Mouse (Mus musculus): ENCODE results near the gene Dnmbp. TPM values are rescaled to one million over a fixed set of nuclear protein-coding genes. Genes with fewer than 3 reads are reported as not detected.

Gene Dnmbp
- polyA plus RNA-seq, 1 experiment from 2014 or later = 16.4 TPM

- H3K9me3 ChIP-seq = no peaks in the 10 kb centered on the region
- 65% methylated on average over 10 of the region's 10 CpGs for WGBS
- no peak for DNase-seq (ENCODE audit: low spot score)
- peaks cover 20% of the 10 kb centered on the region for H3K4me1 ChIP-seq (replicated peaks)
- H3K27ac ChIP-seq = no peak overlapping the region
- H3K27me3 ChIP-seq (ENCODE audit: insufficient read depth, poor library complexity, severe bottlenecking) = 0 out of 2 replicates have a peak, but pooled peaks cover 3% of the 10 kb centered on the region
- no peak overlapping the region for H3K4me3 ChIP-seq
- H3K36me3 ChIP-seq = peaks cover 22% of the 10 kb centered on the region
Measured at GRCm38 (mm10) chr19:43898547-43898946, 41.4 kb downstream of the Dnmbp start.

GRCm38 (mm10) chr19:43896441-43896840, 43.5 kb downstream of the Dnmbp start:
- peaks cover 18% of the 10 kb centered on the region for H3K4me1 ChIP-seq (replicated peaks)
- H3K9me3 ChIP-seq = no peaks in the 10 kb centered on the region
- no peaks in the 10 kb centered on the region for H3K27me3 ChIP-seq (ENCODE audit: insufficient read depth, poor library complexity, severe bottlenecking)
- no peak overlapping the region for H3K27ac ChIP-seq
- H3K4me3 ChIP-seq = no peak overlapping the region
- DNase-seq (ENCODE audit: low spot score) = no peak
- WGBS = 92% methylated on average over 14 of the region's 14 CpGs
- H3K36me3 ChIP-seq = peaks cover 15% of the 10 kb centered on the region

GRCm38 (mm10) chr19:43895951-43896350, 44.0 kb downstream of the Dnmbp start:
- Histone ChIP-seq H3K27ac (no peak overlapping the region), H3K27me3 (ENCODE audit: insufficient read depth, poor library complexity, severe bottlenecking) (no peaks in the 10 kb centered on the region), H3K4me3 (no peak overlapping the region), H3K4me1 (replicated peaks) (peaks cover 18% of the 10 kb centered on the region), H3K9me3 (no peaks in the 10 kb centered on the region), H3K36me3 (peaks cover 10% of the 10 kb centered on the region)
- no peak for DNase-seq (ENCODE audit: low spot score)
- WGBS = 98% methylated on average over 5 of the region's 5 CpGs

DNA sequence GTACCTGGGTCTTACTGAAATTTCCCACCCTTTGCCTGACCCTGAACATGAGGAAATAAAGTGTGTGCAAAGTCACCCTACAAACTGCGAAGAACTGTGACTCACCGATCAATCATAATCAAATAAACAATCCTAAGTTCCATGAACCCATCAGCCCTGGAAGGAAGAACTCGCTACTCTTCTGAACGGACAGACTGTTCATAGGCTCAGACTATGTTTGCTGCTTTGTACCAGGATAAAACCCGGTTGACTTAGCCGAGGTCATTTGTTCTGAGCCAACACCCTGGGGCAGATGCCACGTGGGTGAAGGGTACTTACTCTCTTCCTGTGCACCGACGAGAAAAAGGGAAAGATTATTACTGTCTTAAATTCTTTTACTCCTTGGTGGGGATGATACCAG, 45.2 kb downstream of the Dnmbp start:
- H3K4me3 ChIP-seq = no peak overlapping the region
- no peaks in the 10 kb centered on the region for H3K9me3 ChIP-seq
- no peak overlapping the region for H3K27ac ChIP-seq
- WGBS = 75% methylated on average over 9 of the region's 9 CpGs
- DNase-seq (ENCODE audit: low spot score) = no peak
- H3K36me3 ChIP-seq = peaks cover 5% of the 10 kb centered on the region
- peaks cover 26% of the 10 kb centered on the region for H3K4me1 ChIP-seq (replicated peaks)
- H3K27me3 ChIP-seq (ENCODE audit: insufficient read depth, poor library complexity, severe bottlenecking) = no peaks in the 10 kb centered on the region

- WGBS = 7% methylated on average over 7 of the region's 7 CpGs
- Histone ChIP-seq H3K4me3 (no peak overlapping the region), H3K27me3 (ENCODE audit: insufficient read depth, poor library complexity, severe bottlenecking) (no peaks in the 10 kb centered on the region), H3K36me3 (no peaks in the 10 kb centered on the region), H3K9me3 (no peaks in the 10 kb centered on the region), H3K27ac (no peak overlapping the region), H3K4me1 (replicated peaks) (peaks cover 26% of the 10 kb centered on the region)
- DNase-seq (ENCODE audit: low spot score) = no peak
Measured at GRCm38 (mm10) chr19:43894070-43894469, 45.9 kb downstream of the Dnmbp start.

DNA sequence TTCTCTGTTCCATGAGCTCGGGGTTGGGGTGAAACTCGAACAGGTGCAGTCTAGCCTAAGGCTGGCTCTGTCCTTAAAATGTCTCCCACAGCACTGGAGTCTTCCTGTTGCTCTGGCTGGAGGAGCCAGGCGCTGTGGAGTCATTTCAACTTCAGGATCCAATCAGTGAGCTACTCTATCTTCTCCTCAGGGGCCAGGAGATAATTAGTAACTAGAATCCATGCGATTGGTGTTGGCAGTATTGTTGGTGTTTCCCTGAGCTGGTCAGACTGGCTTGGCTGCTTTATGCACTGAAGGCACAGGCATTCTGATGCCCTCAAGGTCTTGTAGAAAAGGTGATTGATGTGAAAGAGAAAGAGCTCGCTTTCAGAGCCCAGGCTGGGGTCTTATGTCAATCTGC, 49.5 kb downstream of the Dnmbp start:
- Histone ChIP-seq H3K36me3 (no peaks in the 10 kb centered on the region), H3K4me1 (replicated peaks) (peaks cover 17% of the 10 kb centered on the region), H3K27ac (peak overlapping the region; percentile 37; the same call in 1 of the 2 replicates), H3K9me3 (no peaks in the 10 kb centered on the region), H3K27me3 (ENCODE audit: insufficient read depth, poor library complexity, severe bottlenecking) (no peaks in the 10 kb centered on the region), H3K4me3 (peak overlapping the region; percentile 20)
- no peak for DNase-seq (ENCODE audit: low spot score)
- WGBS = 68% methylated on average over 5 of the region's 5 CpGs

GRCm38 (mm10) chr19:43887725-43888124, 52.3 kb downstream of the Dnmbp start:
- Histone ChIP-seq H3K9me3 (no peaks in the 10 kb centered on the region), H3K27me3 (ENCODE audit: insufficient read depth, poor library complexity, severe bottlenecking) (no peaks in the 10 kb centered on the region), H3K4me3 (no peak overlapping the region), H3K36me3 (no peaks in the 10 kb centered on the region), H3K27ac (no peak overlapping the region), H3K4me1 (replicated peaks) (peaks cover 19% of the 10 kb centered on the region)
- 49% methylated on average over 2 of the region's 2 CpGs for WGBS
- DNase-seq (ENCODE audit: low spot score) = no peak

- H3K27ac ChIP-seq = no peak overlapping the region
- no peak for DNase-seq (ENCODE audit: low spot score)
- 85% methylated on average over 5 of the region's 5 CpGs for WGBS
Measured at GRCm38 (mm10) chr19:43887242-43887641, 52.7 kb downstream of the Dnmbp start.

GRCm38 (mm10) chr19:43886371-43887099, 53.5 kb downstream of the Dnmbp start:
- WGBS = 84% methylated on average over 12 of the region's 12 CpGs
- no peaks in the 10 kb centered on the region for H3K36me3 ChIP-seq
- 0 out of 2 replicates have a peak overlapping the region, but pooled peaks have one; percentile 2 for H3K27ac ChIP-seq
- no peak for DNase-seq (ENCODE audit: low spot score)
- H3K4me3 ChIP-seq = no peak overlapping the region
- H3K4me1 ChIP-seq (replicated peaks) = peaks cover 23% of the 10 kb centered on the region
- H3K9me3 ChIP-seq = peaks cover 3% of the 10 kb centered on the region
- no peaks in the 10 kb centered on the region for H3K27me3 ChIP-seq (ENCODE audit: insufficient read depth, poor library complexity, severe bottlenecking)

More at GRCm38 (mm10) chr19:43887242-43887641, 52.7 kb downstream of the Dnmbp start:
- no peaks in the 10 kb centered on the region for H3K27me3 ChIP-seq (ENCODE audit: insufficient read depth, poor library complexity, severe bottlenecking)
- peaks cover 23% of the 10 kb centered on the region for H3K4me1 ChIP-seq (replicated peaks)
- no peaks in the 10 kb centered on the region for H3K36me3 ChIP-seq
- no peak overlapping the region for H3K4me3 ChIP-seq
- no peaks in the 10 kb centered on the region for H3K9me3 ChIP-seq

DNA sequence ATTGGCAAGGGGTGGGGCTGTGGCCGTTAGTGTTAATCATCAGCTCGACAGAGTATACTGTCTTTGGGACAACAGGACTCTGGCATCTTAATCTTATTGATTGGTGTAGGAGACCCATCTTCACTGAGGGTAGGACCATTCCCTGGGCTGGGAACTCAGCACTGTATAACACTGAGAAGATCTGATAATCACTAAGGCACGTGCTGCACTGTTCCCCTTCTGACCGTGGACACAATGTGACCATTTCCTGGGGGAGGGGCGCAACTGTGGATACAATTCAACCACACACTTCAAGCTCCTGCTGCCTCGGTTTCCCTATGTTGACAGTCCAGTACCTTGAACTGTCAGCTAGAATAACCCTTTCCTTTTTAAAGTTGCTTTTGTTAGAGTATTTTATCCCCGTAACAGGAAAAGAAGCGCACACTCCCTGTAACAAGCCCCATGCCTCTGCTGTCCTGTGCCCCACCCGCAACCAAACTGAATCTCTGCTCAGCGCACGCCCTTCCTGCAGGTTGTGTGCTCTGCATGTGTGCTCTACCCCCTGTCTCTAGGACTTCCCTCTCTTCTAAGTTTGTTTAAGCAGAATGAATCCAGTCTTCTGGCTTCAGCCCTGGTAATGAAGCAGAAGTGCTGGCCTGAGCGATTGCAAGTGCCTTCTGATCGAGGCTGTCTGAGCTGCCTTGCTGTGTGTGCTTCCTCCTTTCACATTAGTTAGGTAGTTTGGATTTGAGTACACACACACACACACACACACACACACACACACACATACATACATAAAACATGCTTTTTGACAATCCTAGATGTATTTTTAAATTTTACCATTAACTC, 55.1 kb downstream of the Dnmbp start:
- Histone ChIP-seq H3K27me3 (ENCODE audit: insufficient read depth, poor library complexity, severe bottlenecking) (no peaks in the 10 kb centered on the region), H3K4me1 (replicated peaks) (peaks cover 25% of the 10 kb centered on the region), H3K9me3 (peaks cover 4% of the 10 kb centered on the region), H3K27ac (no peak overlapping the region), H3K4me3 (no peak overlapping the region), H3K36me3 (no peaks in the 10 kb centered on the region)
- no peak for DNase-seq (ENCODE audit: low spot score)
- WGBS = 78% methylated on average over 13 of the region's 13 CpGs

DNA sequence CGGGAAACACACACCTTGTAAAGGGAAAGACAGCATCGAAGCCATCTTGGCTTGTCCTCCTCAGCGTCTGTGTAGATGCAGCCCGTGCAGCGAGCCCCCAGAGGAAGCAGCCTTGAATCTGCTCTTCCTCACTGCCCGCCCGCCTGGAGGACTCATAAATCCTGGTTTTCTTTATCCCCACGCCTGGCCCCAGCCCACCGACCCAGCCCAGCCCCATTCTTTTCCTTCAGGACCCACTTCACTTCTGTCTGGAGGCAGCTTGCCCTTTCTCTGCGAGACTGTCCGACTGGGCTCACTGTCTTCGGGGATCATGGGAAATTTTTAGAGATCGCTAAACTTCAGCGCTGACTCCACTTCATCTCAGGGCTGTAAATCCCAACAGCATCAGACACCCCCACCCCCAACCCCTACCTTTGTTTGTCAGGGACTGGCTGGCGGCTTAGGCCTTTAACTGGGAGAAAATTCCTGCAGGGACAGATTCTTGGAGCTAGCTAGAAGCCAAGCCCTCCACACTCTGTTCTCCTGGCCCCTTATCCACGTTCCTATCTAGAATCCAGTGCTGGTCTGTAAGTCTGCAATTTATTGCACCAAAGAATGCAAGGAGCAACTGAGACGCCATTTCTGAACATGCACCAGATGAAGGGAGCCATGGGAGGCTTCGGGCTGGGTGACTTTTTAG, 57.0 kb downstream of the Dnmbp start:
- peak; percentile 62 for DNase-seq (ENCODE audit: low spot score)
- H3K27ac ChIP-seq = peak overlapping the region; percentile 81
- peaks cover 4% of the 10 kb centered on the region for H3K9me3 ChIP-seq
- H3K27me3 ChIP-seq (ENCODE audit: insufficient read depth, poor library complexity, severe bottlenecking) = no peaks in the 10 kb centered on the region
- 39% methylated on average over 18 of the region's 18 CpGs for WGBS
- H3K36me3 ChIP-seq = no peaks in the 10 kb centered on the region
- H3K4me3 ChIP-seq = peak overlapping the region; percentile 28; the same call in 1 of the 2 replicates
- peaks cover 39% of the 10 kb centered on the region for H3K4me1 ChIP-seq (replicated peaks)

- WGBS = 85% methylated on average over 7 of the region's 7 CpGs
- Histone ChIP-seq H3K9me3 (peaks cover 4% of the 10 kb centered on the region), H3K27me3 (ENCODE audit: insufficient read depth, poor library complexity, severe bottlenecking) (no peaks in the 10 kb centered on the region), H3K27ac (no peak overlapping the region), H3K4me1 (replicated peaks) (peaks cover 53% of the 10 kb centered on the region), H3K4me3 (no peak overlapping the region), H3K36me3 (no peaks in the 10 kb centered on the region)
- no peak for DNase-seq (ENCODE audit: low spot score)
Measured at GRCm38 (mm10) chr19:43881615-43882014, 58.4 kb downstream of the Dnmbp start.
